Mouse (Mus musculus) central nervous system, embryonic 14 days (tissue): ENCODE data around the gene Timm8a2. TPM values are rescaled to one million over a fixed set of nuclear protein-coding genes. Genes with fewer than 3 reads are reported as not detected.

Experiments used
- polyA plus RNA-seq: library from polyadenylated mRNA; depleted of rRNA; stranded (reverse); fragments of >200 nt; gene quantifications from 2 replicates; pipeline ENCODE4 v1.2.3, GENCODE M21; 2012; rRNA removed

The Timm8a2 gene
- 0.21 and 0.24 TPM in 2 replicates for polyA plus RNA-seq

DNA sequence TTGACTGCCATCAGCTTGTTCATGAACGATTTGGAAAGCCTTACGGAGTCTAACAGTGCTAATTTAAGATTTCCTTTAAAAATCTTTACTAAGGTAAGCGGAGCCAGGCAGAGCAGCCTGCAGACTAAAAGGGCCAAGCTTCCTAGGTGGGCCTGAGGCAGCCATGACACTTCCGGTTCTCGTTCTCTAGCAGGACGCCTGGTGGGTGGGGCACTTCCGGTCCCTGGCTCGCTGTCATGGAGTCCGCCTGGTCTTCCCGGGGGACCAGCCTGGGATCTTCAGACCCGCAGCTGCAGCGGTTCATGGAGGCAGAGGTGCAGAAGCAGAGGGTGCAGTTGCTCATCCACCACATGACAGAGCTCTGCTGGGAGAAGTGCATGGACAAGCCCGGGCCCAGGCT, at the start of gene Timm8a2:
TSS of gene Timm8a2 (plus strand) at position 224 of the 400 bp plus-strand sequence.

Other genes with a start within 250 kb of the Timm8a2 start
- 27.1 and 28.0 TPM in 2 replicates for gene Dock9, start 236.8 kb upstream of the Timm8a2 start, polyA plus RNA-seq
- gene Ubac2, start 156.1 kb upstream of the Timm8a2 start, polyA plus RNA-seq: 34.3 and 35.1 TPM in 2 replicates
- 0.06 TPM in 1 of 2 replicates, not detected in the other for gene Gpr18, start 118.9 kb upstream of the Timm8a2 start, polyA plus RNA-seq
- 0.74 and 1.0 TPM in 2 replicates for gene Gpr183, start 69.5 kb upstream of the Timm8a2 start, polyA plus RNA-seq
- gene Tm9sf2, start 72.4 kb downstream of the Timm8a2 start, polyA plus RNA-seq: 63.5 and 65.2 TPM in 2 replicates
- gene Clybl, start 147.0 kb downstream of the Timm8a2 start, polyA plus RNA-seq: 11.6 and 11.7 TPM in 2 replicates